Mouse (Mus musculus) urinary bladder, adult 18-20 months (tissue): ENCODE results near the gene Cpz.

ENCODE experiments used
- DNase-seq, 2 experiments: peaks; one replicate each; pipeline ENCODE4 v3.0.0; 2022; ENCODE audit warnings: low spot score in 2 of 2, mixed read lengths in 2 of 2

Cpz gene

DNA sequence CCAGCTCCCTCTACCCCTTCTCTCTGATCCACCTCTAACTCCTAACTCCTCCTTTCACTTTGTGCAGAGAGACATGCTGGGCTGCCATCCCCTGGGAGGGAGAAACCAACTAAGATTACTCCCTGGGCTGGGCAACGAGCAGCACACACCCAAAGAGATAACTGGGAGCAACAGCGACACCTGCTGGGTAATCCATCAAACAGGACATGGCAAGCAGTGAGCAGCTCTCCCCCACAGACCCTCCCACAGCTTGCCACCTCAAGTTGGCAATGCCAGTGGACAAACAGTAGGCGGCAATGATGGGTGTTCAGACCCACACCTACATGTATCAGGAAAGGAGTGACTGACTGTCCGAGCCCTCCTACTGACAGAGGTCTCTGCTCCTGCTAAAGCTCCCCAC lies 4.9 kb upstream of the Cpz start:
- no peak for DNase-seq

DNA sequence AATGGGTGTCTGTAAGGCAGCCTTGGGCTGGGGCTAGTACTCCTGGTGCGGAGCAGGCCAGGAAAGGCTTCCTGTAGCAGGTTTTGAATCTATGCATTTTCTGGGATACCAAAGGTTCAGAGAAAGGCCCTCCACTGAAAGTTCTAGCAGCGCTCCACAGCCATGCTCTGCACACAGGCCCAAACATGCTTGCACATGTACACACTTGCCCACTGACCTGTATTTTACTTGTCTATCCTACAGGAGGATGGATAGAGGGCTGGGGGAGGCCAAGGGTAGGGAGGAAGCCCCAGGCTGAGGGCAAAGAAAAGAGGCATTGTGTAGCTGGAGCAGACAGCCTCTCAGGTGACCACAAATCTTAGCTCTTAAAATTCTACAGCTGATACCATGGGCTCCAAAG lies 1.1 kb downstream of the Cpz start:
- no peak for DNase-seq

DNA sequence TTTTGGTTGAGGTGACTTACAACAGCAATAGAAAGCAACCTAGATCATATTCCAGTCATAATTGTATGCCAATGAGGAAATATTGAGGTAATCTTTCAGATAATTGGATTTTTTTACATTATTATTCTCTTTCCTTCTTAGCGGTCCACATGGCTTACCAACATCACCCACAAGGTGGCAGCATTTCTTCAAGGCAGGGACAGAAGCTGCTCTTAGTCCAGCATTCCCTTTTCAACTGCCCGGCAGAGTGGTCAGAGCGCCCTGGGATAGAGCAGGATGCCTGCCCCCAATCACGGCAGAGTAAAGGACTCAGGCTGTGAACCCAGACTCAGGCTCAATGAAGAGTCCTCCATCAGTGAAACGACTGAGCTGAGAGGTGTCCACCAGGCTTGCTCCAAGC lies 1.8 kb downstream of the Cpz start:
- peak in 1 of 2 experiments; percentile 28 for DNase-seq

DNA sequence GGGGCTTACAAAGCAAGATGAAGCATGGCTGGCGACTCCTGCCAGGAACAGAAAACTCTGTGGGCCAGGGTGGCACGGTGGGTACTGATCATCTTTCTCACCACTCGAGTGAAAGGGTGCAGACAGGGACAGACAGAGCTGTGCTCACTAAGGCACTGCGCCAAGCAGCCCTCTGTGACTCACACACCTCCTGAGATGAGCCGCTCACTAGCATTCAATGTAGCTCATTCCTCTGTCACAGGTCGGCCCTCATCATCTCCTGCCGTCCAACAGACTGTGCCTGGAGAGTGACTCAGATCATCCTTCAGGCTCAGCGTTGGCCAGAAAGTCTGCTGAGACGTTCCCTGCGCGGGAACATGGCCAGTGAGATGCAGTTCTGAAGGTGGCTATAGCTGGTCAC lies 8.7 kb downstream of the Cpz start:
- DNase-seq, result no peak

DNA sequence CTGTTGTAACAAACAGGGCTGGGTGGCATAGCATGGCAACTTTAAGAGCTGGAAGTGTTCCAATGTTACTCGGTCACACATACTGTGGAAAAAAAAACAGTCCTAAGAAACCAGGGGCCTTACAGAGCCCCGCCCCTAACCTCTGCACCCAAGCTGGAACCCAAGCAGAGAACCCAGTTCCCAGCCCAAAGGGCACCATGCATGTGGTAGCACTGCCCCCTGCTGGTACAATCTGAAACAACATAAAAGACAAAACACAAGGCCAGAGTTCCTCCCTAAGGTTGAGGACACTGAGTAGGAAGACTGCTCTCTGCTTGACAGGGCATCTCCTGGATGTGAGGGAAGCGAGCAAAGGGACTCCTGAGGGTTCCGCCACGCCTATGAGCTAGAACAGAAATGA lies 14.9 kb downstream of the Cpz start:
- peak in 1 of 2 experiments; percentile 43 for DNase-seq

DNA sequence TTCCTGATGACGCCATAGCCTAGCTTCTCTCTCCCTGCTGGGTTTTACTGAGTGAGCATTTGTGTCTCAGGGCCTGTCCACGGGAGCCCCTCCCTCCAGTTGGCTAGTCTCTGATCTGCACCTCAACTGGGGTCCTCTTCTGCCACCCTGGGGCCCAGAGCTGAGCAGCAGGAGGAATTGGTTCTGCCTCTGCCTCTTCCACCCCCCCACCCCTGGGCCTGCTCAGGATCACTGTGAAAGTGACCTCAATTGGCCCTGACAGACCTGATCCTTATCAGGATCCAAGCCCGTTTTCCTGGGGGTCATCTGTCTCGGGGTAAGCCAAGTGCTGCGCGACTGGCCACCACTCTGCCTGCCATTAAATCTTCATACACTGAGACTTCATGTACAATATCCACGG lies 20.5 kb downstream of the Cpz start:
- DNase-seq, result no peak

DNA sequence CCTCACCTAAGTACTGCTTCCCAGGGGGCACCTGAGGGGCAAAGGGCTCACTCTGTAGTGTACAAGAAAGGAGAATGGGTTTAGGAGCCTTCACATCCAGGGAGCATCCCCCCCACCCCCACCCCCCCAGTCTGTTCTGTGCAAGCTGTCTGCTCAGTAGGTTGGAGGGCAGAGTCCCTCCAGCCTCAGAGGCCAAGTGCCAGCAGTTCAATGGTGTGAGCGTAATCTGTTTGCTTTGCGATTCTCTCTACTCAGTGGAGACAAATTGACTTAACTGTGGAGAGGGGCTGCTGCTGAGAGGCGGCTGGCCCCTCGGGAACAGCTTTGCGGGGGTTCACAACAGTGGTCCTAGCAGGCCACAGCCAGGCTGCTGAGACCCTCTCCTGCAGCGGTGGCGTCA lies 28.2 kb downstream of the Cpz start:
- no peak for DNase-seq

DNA sequence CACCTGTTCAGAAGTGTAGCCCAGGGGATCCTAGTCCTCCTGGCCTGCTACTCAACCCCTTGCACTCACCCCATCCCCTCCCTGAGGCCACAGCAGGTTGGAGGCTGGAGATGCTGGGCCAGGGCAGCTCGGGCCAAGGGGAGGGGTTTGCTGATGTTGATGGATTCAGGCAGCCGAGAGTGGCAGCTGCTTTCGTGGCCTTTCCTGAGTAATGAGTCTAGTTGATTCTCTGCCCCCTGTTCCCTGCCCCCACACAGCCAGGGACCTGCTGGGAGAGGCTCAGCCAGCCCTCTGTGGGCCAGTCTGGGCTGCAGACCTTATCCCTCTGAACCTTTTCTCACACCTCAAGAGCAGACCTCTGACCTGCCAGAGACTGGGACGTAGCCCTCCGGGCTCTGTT lies 29.5 kb downstream of the Cpz start:
- DNase-seq, result no peak

DNA sequence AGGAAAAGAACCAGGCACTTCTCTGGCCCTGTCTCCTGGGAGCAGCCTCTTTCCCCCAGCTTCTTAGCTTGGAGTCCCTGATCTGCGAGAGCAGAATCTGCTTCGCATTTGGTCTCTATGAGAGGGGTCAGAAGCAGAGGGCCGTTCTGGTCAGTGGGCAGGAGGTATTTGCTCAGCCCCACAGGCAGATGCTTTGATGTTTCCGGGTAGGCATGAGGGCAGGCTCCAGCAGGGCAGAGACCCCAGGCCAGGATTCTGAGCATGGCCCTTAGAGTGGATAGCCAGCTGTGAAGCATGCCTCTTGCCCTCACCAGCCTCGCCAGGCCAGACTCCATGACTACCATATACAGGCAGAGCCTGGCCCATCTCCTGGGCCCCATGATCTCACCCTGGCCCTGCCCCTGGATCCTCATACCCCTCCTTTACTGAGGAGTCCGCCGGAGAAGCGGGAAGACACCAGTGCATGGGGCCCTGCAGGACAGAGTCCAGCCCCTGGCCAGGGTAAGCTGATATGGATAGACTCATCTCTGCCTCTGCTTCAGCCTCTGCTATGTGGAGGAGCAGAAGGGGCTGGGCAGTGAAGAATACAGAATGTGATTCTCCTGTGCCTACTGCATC lies 30.6 kb downstream of the Cpz start:
- DNase-seq, result no peak

DNA sequence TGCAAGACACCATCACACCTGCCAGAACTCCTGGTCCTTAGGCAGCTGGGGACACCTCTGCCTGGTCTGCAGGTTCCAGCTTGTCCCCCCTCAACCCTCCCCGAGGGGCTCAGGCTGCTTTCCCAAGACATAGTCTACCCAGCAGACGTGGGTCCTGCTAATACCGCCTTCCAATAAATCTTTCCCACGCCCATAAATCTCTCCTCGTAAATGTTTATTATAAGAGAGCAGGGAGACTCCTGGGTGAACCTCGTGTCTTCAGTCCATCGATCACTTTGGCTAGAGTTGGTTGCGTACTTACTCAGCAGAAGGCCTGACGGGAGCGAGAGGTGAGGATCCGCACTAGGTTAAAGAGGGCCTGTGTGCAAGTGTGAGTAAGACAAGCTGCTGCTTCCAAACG lies 31.7 kb downstream of the Cpz start:
- DNase-seq, result no peak

DNA sequence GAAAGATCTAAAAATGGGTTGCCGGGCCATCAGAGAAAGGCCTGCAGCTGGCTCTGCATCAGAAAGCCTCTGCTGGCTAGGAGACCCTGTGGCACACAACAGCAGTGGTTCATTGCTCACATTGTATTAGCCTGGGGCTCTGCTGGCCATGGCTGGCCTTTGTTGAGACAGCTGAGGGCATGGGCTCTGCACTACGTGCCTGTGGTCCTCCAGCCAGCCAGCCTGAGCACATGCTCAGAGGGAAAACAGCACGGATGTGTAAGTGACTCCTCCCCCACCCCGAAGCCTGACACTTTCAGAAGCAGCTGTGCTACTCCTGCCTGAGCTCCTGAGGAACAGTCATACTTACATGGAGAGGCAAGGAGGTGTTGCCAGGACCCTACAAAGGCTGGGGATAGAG lies 46.0 kb downstream of the Cpz start:
- no peak for DNase-seq

DNA sequence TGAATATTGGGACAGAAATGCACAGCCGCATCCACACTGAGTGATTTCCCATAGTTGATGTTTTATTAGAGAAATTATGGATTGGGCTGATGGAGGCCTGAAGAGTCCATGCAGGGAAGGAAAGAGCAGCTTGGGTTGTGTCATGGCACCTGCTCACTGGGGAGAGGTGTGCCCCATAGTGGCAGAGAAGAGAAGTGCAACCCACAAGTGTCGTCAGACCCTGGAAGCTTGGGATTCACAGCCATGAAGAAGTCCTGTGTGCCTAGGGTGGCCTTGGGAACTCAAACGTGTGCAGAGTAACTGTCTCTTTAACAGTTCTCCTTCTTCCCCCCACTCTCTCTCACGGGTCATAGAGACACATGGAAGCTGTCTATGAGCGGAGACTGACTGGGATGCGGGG lies 50.3 kb downstream of the Cpz start:
- DNase-seq, result no peak

DNA sequence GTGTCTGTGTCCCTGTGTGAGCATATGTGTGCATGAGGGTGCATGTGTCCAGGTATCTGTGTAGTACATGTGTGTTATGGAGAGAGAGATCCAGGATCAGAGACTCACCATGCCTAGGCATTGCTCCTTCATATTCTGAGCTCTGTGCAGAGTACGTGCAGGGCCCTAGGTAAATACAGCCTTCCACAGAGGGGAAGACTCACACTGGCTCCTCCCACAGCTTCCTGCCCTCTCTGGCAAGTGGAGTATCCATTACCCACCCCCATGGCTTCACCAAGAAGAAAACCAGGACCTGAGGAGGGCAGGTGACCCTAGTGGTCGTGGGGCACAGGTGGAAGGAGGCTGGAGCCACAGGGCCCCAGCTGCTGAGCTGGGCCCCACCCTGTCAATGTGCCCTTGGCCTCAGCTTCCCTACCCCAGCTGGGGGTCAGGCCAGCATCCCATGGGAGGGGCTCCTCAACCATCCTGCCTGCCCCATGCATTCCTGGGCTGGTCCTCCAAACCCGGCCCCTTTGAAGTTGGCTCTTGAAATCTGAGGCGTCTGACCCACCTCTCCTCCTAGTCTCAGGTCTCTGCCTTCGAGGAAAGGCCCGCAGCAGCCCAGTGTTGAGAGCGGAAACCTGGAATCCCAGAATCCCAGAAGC lies 54.5 kb downstream of the Cpz start:
- DNase-seq, result no peak

DNA sequence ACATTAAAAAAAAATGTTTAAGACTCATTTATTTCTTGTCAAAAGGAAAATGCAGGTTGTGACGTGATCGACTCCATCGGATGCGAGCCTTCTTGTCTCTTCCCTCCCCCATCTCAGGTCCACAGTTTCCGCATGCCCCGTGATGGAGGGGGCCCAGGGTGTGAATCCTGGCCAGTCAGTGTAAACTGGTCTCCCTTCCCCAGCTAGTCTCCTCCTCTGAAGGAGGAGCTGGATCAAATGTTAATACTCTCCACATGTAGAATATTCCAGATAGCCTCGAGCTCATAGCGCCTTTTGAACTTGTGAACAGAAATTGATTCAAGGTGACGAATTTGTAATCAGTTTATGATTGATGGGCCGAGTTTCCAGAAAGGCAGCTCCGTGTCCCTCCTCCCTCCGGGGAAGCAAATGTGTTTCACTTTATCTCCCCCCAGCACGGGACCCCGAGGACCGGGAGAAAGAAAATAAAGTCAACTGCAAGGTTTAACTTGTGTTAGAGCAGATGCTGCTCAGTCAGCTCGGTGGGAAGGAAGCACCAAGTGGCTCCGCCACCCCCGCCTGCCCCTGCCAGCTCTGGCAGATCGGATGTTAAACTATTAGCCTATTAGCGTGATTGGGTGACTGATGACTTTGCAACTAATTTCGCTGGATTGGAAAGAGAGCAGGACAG lies 59.4 kb downstream of the Cpz start:
- DNase-seq, result no peak

DNA sequence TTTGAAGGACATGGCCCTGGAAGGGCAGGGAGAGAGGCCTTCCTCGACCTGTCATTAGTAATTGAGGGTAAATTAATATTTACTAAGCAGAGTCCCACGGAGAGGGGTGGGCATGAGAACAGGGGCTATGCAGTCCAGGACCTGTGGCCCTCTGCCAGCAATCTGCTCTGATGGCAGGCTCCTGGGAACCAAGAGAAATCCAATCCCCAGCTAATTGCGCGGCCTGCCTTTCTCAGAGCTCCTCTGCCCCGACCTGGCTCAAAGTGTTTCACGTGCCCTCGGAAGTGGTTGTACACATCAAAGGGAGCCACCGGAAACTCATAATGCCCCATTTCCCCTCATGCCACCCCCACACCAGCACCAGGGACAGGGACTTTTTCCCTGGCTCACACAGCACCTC lies 63.4 kb downstream of the Cpz start:
- no peak for DNase-seq

DNA sequence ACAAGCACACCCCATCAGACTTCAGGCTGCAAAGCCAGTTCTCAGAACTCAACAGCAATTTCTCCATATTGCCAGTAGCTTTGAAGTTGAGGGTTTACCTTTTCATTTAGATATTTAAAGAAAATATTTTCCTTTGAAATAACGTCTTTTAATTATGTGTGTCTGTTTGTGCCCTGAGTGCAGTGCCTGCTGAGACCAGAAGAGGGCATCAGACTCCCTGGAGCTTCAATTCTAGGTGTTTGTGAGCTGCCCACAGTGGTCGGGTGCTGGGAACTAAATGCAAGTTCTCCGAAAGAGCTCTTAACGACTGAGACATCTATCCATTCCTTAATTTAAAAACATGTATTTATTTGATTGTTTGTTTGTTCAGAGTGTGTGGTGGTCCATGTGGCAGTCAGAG lies 65.7 kb downstream of the Cpz start:
- no peak for DNase-seq

DNA sequence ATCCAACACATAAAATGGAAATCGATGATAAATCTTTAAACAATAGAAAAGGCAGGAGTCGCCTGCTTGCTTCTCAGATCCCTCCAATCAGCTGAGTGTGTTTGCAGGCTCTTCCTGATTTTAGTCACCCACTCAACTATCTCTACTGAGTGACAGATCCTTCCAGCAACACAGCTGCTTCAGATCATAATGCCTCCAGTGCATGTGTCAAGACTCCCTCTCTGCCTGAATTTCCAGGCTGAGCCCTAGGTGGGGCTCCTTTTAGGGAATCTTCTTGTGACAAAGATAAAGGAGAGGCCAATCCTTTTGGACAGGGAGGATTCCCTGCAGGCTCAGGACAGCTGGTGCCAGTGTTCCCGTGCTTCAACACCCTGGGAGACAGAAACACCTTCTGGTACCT lies 67.2 kb downstream of the Cpz start:
- DNase-seq, result no peak

DNA sequence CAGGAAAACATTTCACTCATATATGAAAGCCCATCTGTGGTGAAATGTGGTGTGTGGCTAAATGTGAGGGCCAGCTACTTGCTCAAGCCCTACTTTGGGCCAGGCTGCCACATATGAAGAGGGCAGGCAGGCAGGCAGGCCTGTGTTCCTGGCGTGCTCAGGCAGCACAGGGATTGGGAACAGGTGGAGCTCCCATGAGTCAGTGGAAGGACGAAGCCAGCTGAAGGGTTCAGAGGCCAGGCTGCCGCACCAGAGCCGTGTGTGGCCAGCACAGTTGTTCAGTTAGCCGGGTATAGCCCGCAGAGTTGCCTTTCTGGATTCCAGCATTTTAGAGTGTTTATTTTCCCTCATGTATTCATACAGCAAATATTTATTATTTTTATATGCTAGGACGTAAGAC lies 68.1 kb downstream of the Cpz start:
- no peak for DNase-seq

DNA sequence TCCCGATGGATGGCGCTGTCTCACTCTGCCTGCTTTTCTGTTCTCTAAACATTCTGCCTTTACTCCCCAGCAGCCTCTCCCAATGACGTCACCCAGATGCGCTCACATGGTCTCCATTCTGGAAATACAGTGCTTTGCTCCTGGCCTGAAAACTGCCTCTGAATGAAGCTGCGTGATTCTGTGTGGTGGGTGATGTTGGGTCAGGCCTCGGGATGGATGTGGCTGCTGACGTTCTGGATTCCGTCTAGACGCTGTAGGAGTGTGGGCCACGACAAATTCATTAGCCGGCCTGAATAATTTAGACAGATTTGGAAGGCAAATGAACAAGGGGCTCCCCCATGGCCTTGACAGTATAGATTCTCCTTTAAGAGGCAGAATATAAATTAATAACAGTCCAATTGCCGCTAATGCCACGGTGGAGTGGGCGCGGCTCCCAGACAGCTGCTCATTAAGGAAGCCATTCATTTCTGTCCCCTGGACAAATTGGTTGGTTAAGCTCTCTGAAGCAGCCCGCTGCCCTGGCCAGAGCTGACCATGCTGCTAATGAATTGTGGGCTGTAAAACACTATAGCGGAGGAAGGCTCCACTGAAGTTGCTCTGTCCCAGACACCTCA lies 71.2 kb downstream of the Cpz start:
- DNase-seq, result no peak
